Mouse (Mus musculus) bone marrow macrophage, adult 2 months (primary cell): ENCODE data around the gene Rrp9. TPM values are rescaled to one million over a fixed set of nuclear protein-coding genes. Genes with fewer than 3 reads are reported as not detected.
"Not testable (repeated sequence)": the region's sequence is repeated elsewhere in the genome, so short reads cannot be mapped to it uniquely, and the experiment has no call there.

Experiments
- H3K27ac ChIP-seq: 2 replicates; pipeline ENCODE4 v1.5.1; 2012; ENCODE audit warnings: low read depth, low read length; ENCODE audit not compliant: insufficient read depth
- H3K4me1 ChIP-seq: 2 replicates; pipeline ENCODE4 v1.6.1; 2012; ENCODE audit warnings: low read length; ENCODE audit not compliant: control insufficient read depth, insufficient read depth
- H3K4me3 ChIP-seq: 2 replicates; pipeline ENCODE4 v1.5.1; 2012; ENCODE audit warnings: mild to moderate bottlenecking, low read length, moderate library complexity; ENCODE audit not compliant: insufficient read depth
- CTCF ChIP-seq: IDR thresholded peaks from 2 replicates; pipeline ENCODE4 v1.5.1; 2012; ENCODE audit warnings: low read depth, mild to moderate bottlenecking, low read length, moderate library complexity
- POLR2A ChIP-seq: IDR thresholded peaks from 2 replicates; pipeline ENCODE4 v1.6.1; 2012; ENCODE audit warnings: mild to moderate bottlenecking, low read depth, low read length, borderline replicate concordance
- polyA plus RNA-seq: library from polyadenylated mRNA; stranded (reverse); fragments of >200 nt; gene quantifications from 2 replicates; pipeline ENCODE4 v1.2.4, GENCODE M21; 2012; ENCODE audit not compliant: missing spikeins, insufficient read depth, insufficient read length

The Rrp9 gene
- polyA plus RNA-seq, 1 experiment = 11.2 TPM

GRCm38 (mm10) chr9:106481075-106481474 is 5.3 kb downstream of the Rrp9 start:
- H3K4me1 ChIP-seq = 0 out of 2 replicates have a peak, but pooled peaks cover 2% of the 10 kb centered on the region
- no peak overlapping the region for H3K4me3 ChIP-seq
- H3K27ac ChIP-seq = no peak overlapping the region
- no peak for TF ChIP-seq CTCF
- no peak for TF ChIP-seq POLR2A

- Histone ChIP-seq H3K27ac (no peak overlapping the region), H3K4me3 (no peak overlapping the region), H3K4me1 (0 out of 2 replicates have a peak, but pooled peaks cover 2% of the 10 kb centered on the region)
- TF ChIP-seq POLR2A = no peak
- TF ChIP-seq CTCF = no peak
Measured at GRCm38 (mm10) chr9:106481676-106482075, 5.9 kb downstream of the Rrp9 start.

GRCm38 (mm10) chr9:106482578-106483115 is 6.9 kb downstream of the Rrp9 start:
- no peak for TF ChIP-seq CTCF
- TF ChIP-seq POLR2A = no peak
- Histone ChIP-seq H3K4me3 (no peak overlapping the region), H3K27ac (no peak overlapping the region), H3K4me1 (0 out of 2 replicates have a peak, but pooled peaks cover 2% of the 10 kb centered on the region)

GRCm38 (mm10) chr9:106483136-106483535 is 7.4 kb downstream of the Rrp9 start:
- H3K27ac ChIP-seq = no peak overlapping the region
- H3K4me3 ChIP-seq = no peak overlapping the region
- H3K4me1 ChIP-seq = 0 out of 2 replicates have a peak, but pooled peaks cover 2% of the 10 kb centered on the region
- no peak for TF ChIP-seq POLR2A
- TF ChIP-seq CTCF = no peak

GRCm38 (mm10) chr9:106483606-106484005 is 7.8 kb downstream of the Rrp9 start:
- H3K4me3 ChIP-seq = no peak overlapping the region
- no peaks in the 10 kb centered on the region for H3K4me1 ChIP-seq
- TF ChIP-seq POLR2A = no peak
- no peak for TF ChIP-seq CTCF
- no peak overlapping the region for H3K27ac ChIP-seq

- H3K27ac ChIP-seq = no peak overlapping the region
- no peak overlapping the region for H3K4me3 ChIP-seq
- no peak for TF ChIP-seq CTCF
- no peak for TF ChIP-seq POLR2A
- H3K4me1 ChIP-seq = no peaks in the 10 kb centered on the region
Measured at GRCm38 (mm10) chr9:106485076-106485475, 9.3 kb downstream of the Rrp9 start.

GRCm38 (mm10) chr9:106487602-106488001 is 11.8 kb downstream of the Rrp9 start:
- H3K27ac ChIP-seq, H3K4me3 ChIP-seq, H3K4me1 ChIP-seq: not testable (repeated sequence)

GRCm38 (mm10) chr9:106499667-106500066 is 23.9 kb downstream of the Rrp9 start, which contains the start of gene Iqcf1:
TSS of gene Iqcf1 (plus strand) at chr9:106499967.
- TF ChIP-seq CTCF (no peak), POLR2A (no peak)
- no peak within 1 kb of the TSS for H3K27ac ChIP-seq
- no peaks in the 10 kb centered on the region for H3K4me1 ChIP-seq
- no peak within 1 kb of the TSS for H3K4me3 ChIP-seq

GRCm38 (mm10) chr9:106501846-106502245 is 26.1 kb downstream of the Rrp9 start:
- TF ChIP-seq POLR2A (no peak), CTCF (no peak)
- Histone ChIP-seq H3K4me1 (no peaks in the 10 kb centered on the region), H3K27ac (no peak overlapping the region), H3K4me3 (no peak overlapping the region)

- H3K4me3 ChIP-seq = no peak overlapping the region
- no peak for TF ChIP-seq POLR2A
- no peak for TF ChIP-seq CTCF
- H3K27ac ChIP-seq = no peak overlapping the region
- no peaks in the 10 kb centered on the region for H3K4me1 ChIP-seq
Measured at GRCm38 (mm10) chr9:106504246-106504645, 28.5 kb downstream of the Rrp9 start.

GRCm38 (mm10) chr9:106509356-106509755 is 33.6 kb downstream of the Rrp9 start:
- Histone ChIP-seq H3K4me3 (no peak overlapping the region), H3K4me1 (peaks cover 5% of the 10 kb centered on the region), H3K27ac (no peak overlapping the region)
- TF ChIP-seq POLR2A (no peak), CTCF (no peak)
